Mouse (Mus musculus) spleen, adult 2 months (tissue): Measurements from ENCODE around the gene Med13.

ENCODE experiments used
- CTCF ChIP-seq: fragments of 200-500 bp; IDR thresholded peaks from 2 replicates; pipeline ENCODE4 v1.5.1; 2011; ENCODE audit warnings: mild to moderate bottlenecking, inconsistent platforms; ENCODE audit not compliant: insufficient read depth, insufficient read length, insufficient replicate concordance; ENCODE audit errors: extremely low read depth
- POLR2A ChIP-seq: fragments of 200-500 bp; IDR thresholded peaks from 2 replicates; pipeline ENCODE4 v1.6.1; 2011; ENCODE audit warnings: low read depth, low read length, inconsistent platforms

GRCm38 (mm10) chr11:86378981-86379380, 21.6 kb upstream of the Med13 start:
- TF ChIP-seq CTCF = no peak
- no peak for TF ChIP-seq POLR2A
